Mouse (Mus musculus) C2C12 (cell line): ENCODE measurements around the gene Tbc1d1. TPM values are rescaled to one million over a fixed set of nuclear protein-coding genes. Genes with fewer than 3 reads are reported as not detected.

ENCODE experiments used
- H3K27me3 ChIP-seq: one replicate; pipeline ENCODE4 v1.6.1; 2011; ENCODE audit not compliant: control insufficient read depth, insufficient read depth, insufficient read length
- H3K36me3 ChIP-seq: one replicate; pipeline ENCODE4 v1.6.1; 2011; ENCODE audit not compliant: control insufficient read depth, insufficient read depth
- H3K4me3 ChIP-seq: one replicate; pipeline ENCODE4 v1.5.1; 2011; ENCODE audit warnings: mild to moderate bottlenecking, control low read depth; ENCODE audit not compliant: poor library complexity, insufficient read depth, severe bottlenecking
- H3K79me2 ChIP-seq: one replicate; pipeline ENCODE4 v1.6.1; 2011; ENCODE audit not compliant: control insufficient read depth, insufficient read depth
- H3K79me3 ChIP-seq: one replicate; pipeline ENCODE4 v1.6.1; 2011; ENCODE audit warnings: low read depth, control low read depth
- H3ac ChIP-seq: one replicate; pipeline ENCODE3; 2011; ENCODE audit warnings: low read depth; ENCODE audit not compliant: control insufficient read depth, insufficient read length
- CEBPB ChIP-seq: IDR thresholded peaks from one replicate; pipeline ENCODE4 v1.6.1; 2011; ENCODE audit warnings: low read depth, mild to moderate bottlenecking, control low read depth, moderate library complexity
- CTCF ChIP-seq: IDR thresholded peaks from one replicate; pipeline ENCODE4 v1.5.1; 2011; ENCODE audit not compliant: control insufficient read depth, insufficient read depth, insufficient read length
- FOSL1 ChIP-seq: IDR thresholded peaks from one replicate; pipeline ENCODE4 v1.8.0; 2011; ENCODE audit warnings: mild to moderate bottlenecking, low read length; ENCODE audit not compliant: poor library complexity, insufficient read depth, severe bottlenecking
- MAX ChIP-seq: IDR thresholded peaks from one replicate; pipeline ENCODE4 v1.6.1; 2011; ENCODE audit warnings: mild to moderate bottlenecking, control low read depth
- MYOD1 ChIP-seq: IDR thresholded peaks from one replicate; pipeline ENCODE4 v1.6.1; 2011; ENCODE audit warnings: low read depth; ENCODE audit not compliant: control insufficient read depth, insufficient read length
- MYOG ChIP-seq: IDR thresholded peaks from one replicate; pipeline ENCODE4 v1.6.1; 2011; ENCODE audit not compliant: control insufficient read depth, insufficient read length; ENCODE audit errors: extremely low read depth
- USF1 ChIP-seq: IDR thresholded peaks from one replicate; pipeline ENCODE4 v1.6.1; 2011; ENCODE audit warnings: low read depth, mild to moderate bottlenecking, control low read depth, moderate library complexity
- polyA plus RNA-seq: library from polyadenylated mRNA; unstranded; fragments of >200 nt; fragmentation: generic; extraction: Trizol; gene quantifications from one replicate; pipeline ENCODE4 v1.2.1, GENCODE M21; 2012; ENCODE audit warnings: missing spikeins

Gene Tbc1d1
- polyA plus RNA-seq, 1 experiment: 25.0 TPM

- H3K79me3 ChIP-seq: no peaks in the 10 kb centered on the region
- H3K27me3 ChIP-seq: no peaks in the 10 kb centered on the region
- TF ChIP-seq CTCF: no peak
- no peak for TF ChIP-seq MYOG
- no peak for TF ChIP-seq USF1
- no peak for TF ChIP-seq FOSL1
- no peak for TF ChIP-seq MYOD1
- TF ChIP-seq MAX: no peak
- no peak for TF ChIP-seq CEBPB
- H3K4me3 ChIP-seq: no peak overlapping the region
- H3K36me3 ChIP-seq: peaks cover 6% of the 10 kb centered on the region
- no peak overlapping the region for H3ac ChIP-seq
- H3K79me2 ChIP-seq: no peaks in the 10 kb centered on the region
These were observed 34.8 kb downstream of the Tbc1d1 start for GRCm38 (mm10) chr5:64190892-64191291.

GRCm38 (mm10) chr5:64193353-64193752, 37.2 kb downstream of the Tbc1d1 start:
- Histone ChIP-seq H3K27me3 (no peaks in the 10 kb centered on the region), H3K4me3 (no peak overlapping the region), H3K79me2 (no peaks in the 10 kb centered on the region), H3K79me3 (no peaks in the 10 kb centered on the region), H3ac (no peak overlapping the region), H3K36me3 (peaks cover 6% of the 10 kb centered on the region)
- no peak for TF ChIP-seq MAX
- TF ChIP-seq CTCF: no peak
- TF ChIP-seq FOSL1: no peak
- TF ChIP-seq MYOG: no peak
- no peak for TF ChIP-seq MYOD1
- no peak for TF ChIP-seq CEBPB
- TF ChIP-seq USF1: no peak

- Histone ChIP-seq H3K27me3 (no peaks in the 10 kb centered on the region), H3ac (no peak overlapping the region)
These were observed 40.3 kb downstream of the Tbc1d1 start for GRCm38 (mm10) chr5:64196250-64196865.

GRCm38 (mm10) chr5:64196866-64197321, 40.8 kb downstream of the Tbc1d1 start:
- H3K27me3 ChIP-seq: no peaks in the 10 kb centered on the region
- H3ac ChIP-seq: no peak overlapping the region
- no peaks in the 10 kb centered on the region for H3K79me3 ChIP-seq
- no peaks in the 10 kb centered on the region for H3K79me2 ChIP-seq
- H3K36me3 ChIP-seq: no peaks in the 10 kb centered on the region
- no peak overlapping the region for H3K4me3 ChIP-seq
- TF ChIP-seq FOSL1 (no peak), MYOD1 (peak; percentile 95)

More at GRCm38 (mm10) chr5:64196250-64196865, 40.3 kb downstream of the Tbc1d1 start:
- TF ChIP-seq MYOD1 (no peak), CEBPB (peak; percentile 7), USF1 (no peak)
- Histone ChIP-seq H3K4me3 (no peak overlapping the region), H3K79me2 (no peaks in the 10 kb centered on the region), H3K79me3 (no peaks in the 10 kb centered on the region), H3K36me3 (no peaks in the 10 kb centered on the region)

GRCm38 (mm10) chr5:64198624-64199023, 42.5 kb downstream of the Tbc1d1 start:
- Histone ChIP-seq H3ac (no peak overlapping the region), H3K79me2 (no peaks in the 10 kb centered on the region), H3K27me3 (no peaks in the 10 kb centered on the region), H3K4me3 (no peak overlapping the region), H3K36me3 (no peaks in the 10 kb centered on the region), H3K79me3 (no peaks in the 10 kb centered on the region)
- TF ChIP-seq CTCF: no peak
- peak; percentile 90 for TF ChIP-seq MYOD1

- no peaks in the 10 kb centered on the region for H3K79me2 ChIP-seq
- no peaks in the 10 kb centered on the region for H3K27me3 ChIP-seq
- H3K4me3 ChIP-seq: no peak overlapping the region
- no peaks in the 10 kb centered on the region for H3K79me3 ChIP-seq
- no peak overlapping the region for H3ac ChIP-seq
- TF ChIP-seq MAX (no peak), CEBPB (no peak), MYOG (no peak), FOSL1 (no peak), MYOD1 (no peak), USF1 (no peak), CTCF (no peak)
- H3K36me3 ChIP-seq: no peaks in the 10 kb centered on the region
These were observed 45.0 kb downstream of the Tbc1d1 start for GRCm38 (mm10) chr5:64201071-64201470.
